Mouse (Mus musculus) gonadal fat pad, adult 2 months (tissue): Measurements from ENCODE around the gene Acyp2. TPM values are rescaled to one million over a fixed set of nuclear protein-coding genes. Genes with fewer than 3 reads are reported as not detected.
"Not testable (repeated sequence)": the region's sequence is repeated elsewhere in the genome, so short reads cannot be mapped to it uniquely, and the experiment has no call there.

ENCODE experiments used
- DNase-seq: peaks from one replicate; pipeline ENCODE4 v3.0.0-alpha.2; 2012; ENCODE audit warnings: low read depth
- polyA plus RNA-seq: library from polyadenylated mRNA; depleted of rRNA; stranded (reverse); fragments of >200 nt; gene quantifications from 2 replicates; pipeline ENCODE4 v1.2.3, GENCODE M21; 2012; rRNA removed

Acyp2 gene
- polyA plus RNA-seq = 12.3 and 15.3 TPM in 2 replicates

- DNase-seq = no peak
Observed at GRCm38 (mm10) chr11:30649001-30649637, at the start of gene Acyp2. TSS of gene Acyp2 (minus strand) at chr11:30649587.

DNA sequence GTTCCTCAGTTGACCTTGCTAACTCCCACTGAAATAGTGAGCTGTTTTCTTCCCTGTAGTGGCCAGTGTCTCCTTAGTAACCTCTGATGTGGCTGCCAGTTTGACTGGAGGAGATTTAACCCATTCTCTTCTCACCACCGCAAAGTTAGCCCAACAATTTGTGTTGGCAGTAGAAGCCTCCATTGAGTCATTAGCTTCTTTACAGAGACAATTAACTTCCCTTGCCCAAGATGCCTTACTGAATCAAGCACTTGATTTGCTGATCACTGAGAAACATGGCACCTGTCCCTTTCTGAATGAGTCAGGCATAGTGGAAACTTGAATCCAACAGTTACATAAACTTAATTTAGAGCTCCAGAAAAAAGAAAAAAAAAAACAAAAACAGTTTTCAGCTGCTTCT lies 40.0 kb upstream of the Acyp2 start:
- DNase-seq = peak; percentile 23

GRCm38 (mm10) chr11:30676086-30676485 lies 26.7 kb upstream of the Acyp2 start:
- no peak for DNase-seq

- no peak for DNase-seq
Observed at GRCm38 (mm10) chr11:30672719-30673118, 23.3 kb upstream of the Acyp2 start.

DNA sequence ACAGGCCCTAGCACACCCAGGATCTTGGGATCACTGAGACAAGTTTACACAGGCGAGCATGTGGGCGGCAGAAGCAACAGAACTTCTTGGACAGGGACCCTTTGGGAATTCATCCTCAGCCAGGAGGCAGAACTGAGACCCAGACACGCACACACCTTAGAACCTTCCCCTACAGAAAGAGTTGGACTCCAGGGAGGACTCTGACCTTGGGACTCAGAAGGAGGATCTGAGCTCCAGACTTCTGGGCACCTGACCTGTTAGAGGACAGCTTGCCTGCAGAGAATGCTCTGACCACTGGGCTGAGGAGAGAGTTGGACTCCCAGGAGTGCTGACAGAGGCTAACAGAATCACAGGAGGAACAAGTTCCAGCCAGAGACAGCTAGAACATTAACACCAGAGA lies 13.6 kb upstream of the Acyp2 start:
- no peak for DNase-seq

DNA sequence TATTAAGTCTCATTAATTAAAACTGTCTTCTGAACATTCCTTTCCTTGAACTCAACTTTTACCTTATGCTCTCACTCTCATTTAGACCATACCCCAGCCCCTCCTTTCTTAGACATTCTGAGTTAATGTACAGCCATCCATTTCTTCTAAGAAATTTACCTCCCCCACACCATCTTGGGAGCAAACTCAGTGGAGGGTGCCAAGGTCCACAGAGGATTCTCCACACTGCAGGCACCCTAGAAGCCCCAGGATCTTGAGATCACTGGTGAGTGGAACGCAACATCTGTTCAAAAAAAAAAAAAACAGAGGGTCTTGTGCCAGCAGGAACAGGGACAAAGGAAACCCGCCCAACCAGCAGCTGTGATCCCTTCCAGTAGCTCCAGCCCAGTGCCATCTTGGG lies 13.2 kb upstream of the Acyp2 start:
- no peak for DNase-seq

GRCm38 (mm10) chr11:30657069-30657468 lies 7.7 kb upstream of the Acyp2 start:
- no peak for DNase-seq

GRCm38 (mm10) chr11:30656060-30656459 lies 6.7 kb upstream of the Acyp2 start:
- DNase-seq = no peak

GRCm38 (mm10) chr11:30650416-30650815 lies 1.0 kb upstream of the Acyp2 start:
- DNase-seq = no peak

DNA sequence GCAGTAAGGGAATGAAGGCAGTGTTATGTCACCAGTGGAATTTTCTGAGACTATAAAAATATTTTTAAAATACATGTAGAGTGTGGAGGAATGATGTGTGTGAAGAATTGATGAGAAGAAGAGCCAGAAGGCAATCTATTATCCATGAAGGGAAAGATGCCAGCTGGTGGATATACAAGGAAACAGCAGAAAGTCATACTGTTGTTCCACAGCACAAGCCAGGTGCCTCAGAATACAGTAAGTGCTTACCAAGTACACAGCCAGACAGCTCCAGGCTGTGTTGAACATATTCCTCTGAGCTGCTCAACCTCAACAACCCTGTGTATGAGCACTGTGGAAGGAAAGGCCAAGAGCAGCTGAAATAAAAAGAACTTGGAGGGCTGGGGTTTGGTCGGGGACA lies 13.7 kb downstream of the Acyp2 start:
- no peak for DNase-seq

- DNase-seq = no peak
Observed at GRCm38 (mm10) chr11:30630514-30630913, 18.9 kb downstream of the Acyp2 start.

DNA sequence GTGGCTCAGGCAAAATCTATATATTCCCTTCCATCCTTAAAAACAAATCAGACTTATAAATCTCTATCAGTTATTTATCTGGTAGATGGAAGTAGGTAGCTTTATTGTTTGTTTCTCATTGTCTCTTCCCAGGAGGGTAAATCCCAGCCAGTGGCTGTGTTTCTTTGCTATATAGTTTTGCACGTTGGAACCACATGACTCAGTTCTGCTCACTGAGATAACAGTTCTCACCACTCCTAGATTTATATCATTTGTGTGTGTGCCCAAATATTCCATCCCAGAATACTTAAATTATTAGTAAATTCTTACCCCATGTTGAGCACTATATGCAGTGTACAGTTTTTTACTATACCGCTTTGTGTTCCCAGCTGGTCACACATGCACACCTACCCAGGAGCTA lies 26.2 kb downstream of the Acyp2 start:
- DNase-seq = no peak

DNA sequence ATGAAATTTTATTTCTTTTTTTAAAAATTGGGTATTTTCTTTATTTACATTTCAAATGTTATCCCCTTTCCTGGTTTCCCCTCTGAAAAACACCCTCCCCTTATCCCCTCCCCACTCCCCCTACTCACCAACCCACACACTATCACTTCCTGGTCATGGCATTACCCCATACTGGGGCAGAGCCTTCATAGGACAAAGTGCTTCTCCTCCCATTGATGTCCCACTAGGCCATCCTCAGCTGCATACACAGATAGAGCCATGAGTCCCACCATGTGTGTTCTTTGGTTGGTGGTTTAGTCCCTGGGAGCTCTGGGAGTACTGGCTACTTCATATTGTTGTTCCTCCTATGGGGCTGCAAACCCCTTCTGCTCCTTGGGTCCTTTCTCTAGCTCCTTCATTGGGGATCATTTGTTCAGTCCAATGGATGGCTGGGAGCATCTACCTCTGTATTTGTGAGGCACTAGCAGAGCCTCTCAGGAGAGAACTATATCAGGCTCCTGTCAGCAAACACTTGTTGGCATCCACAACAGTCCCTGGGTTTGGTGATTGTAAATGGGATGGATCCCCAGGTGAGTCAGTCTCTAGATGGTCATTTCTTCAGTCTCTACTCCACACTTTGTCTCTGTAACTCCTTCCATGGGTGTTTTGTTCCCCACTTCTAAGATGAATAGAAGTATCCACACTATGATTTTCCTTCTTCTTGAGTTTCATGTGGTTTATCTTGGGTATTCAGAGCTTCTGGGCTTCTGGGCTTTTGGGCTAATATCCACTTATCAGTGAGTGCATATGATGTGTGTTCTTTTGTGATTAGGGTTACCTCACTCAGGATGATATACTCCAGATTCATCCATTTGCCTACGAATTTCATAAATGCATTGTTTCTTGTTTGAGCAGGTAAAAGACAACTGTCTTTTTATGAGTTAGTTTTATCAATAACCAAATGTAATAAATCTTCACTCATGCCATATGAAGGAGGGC lies 27.7 kb downstream of the Acyp2 start:
- DNase-seq = not testable (repeated sequence)

GRCm38 (mm10) chr11:30618235-30618634 lies 31.2 kb downstream of the Acyp2 start:
- DNase-seq = no peak

DNA sequence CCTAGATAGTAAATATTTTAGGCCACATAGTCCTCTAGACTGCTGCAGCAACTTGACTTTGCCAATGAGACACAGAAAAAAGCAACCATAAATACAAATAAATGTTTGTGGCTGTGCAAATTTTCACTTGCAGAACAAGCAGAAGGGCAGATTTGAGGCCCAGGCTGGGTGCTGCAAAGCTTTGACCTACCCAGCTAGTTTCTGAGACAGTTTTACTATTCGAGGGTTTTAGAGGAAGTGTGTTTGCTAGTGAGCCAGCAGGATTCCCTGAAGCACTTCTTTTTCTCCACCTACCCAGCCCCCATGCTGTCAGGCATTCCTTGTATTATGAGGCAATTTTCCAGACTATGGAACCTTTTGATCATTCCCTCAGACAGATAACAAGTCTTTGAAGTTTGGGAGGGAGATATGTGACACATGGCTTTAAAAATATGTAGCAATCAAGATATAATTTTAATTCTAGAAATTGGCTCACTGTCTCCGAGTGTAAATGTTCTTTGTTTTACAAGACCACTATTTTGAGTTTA lies 31.8 kb downstream of the Acyp2 start:
- no peak for DNase-seq

DNA sequence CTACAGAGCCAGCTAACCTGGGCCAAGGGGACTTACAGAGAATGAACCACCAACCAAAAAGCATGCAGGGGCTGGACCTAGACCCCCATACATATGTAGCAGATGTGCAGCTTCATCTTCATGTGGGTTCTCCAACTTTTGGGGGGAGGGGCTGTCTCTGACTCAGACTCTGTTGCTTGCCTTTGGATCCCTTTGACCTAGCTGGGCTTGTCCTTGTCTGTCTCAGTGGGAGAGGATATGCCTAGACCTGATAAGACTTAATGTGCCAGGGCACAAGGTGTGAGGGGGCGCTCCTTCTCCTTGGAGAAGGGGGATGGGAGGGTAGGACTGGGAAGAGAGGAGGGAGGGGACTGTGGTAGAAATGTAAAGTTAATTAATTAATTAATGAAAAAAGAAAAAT lies 33.4 kb downstream of the Acyp2 start:
- DNase-seq = no peak

- DNase-seq = no peak
Observed at GRCm38 (mm10) chr11:30613916-30614546, 35.4 kb downstream of the Acyp2 start.

DNA sequence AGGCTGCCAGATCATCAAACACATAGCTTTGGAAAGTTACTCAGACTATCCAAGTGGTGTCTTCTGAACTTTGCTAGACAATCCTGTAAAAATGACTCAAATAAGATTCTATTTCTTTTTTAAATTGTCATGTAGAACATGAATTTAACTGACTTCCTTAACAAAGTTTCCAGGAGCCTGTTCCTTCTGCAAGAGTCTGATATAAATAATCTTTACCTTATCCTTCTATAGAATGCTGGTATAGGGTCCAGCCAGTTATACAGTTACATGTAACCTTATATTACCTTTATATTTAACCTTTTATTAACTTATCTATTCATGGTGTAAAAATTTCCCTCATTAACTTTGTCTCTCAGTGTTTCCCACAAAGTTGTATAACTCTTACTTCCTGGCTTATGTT lies 36.7 kb downstream of the Acyp2 start:
- DNase-seq = no peak

DNA sequence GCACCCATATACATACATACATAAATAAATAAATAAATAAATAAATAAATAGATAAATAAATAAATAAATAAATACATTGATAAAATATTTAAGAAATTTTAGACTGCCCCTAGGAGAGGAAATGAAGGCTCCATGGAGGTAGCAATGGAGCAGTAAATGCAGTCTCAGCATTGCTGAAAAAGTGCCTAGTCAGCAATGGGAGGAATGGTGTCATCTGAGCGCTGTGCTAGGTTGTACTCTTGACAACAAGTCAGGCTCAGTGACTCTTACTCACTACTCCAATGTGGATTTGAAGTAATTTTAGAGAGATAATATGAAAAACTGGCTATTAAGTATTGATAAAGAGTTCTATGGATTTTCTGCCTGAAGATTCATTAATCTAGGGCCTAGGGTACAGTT lies 40.1 kb downstream of the Acyp2 start:
- DNase-seq = no peak

GRCm38 (mm10) chr11:30607587-30608518 lies 41.5 kb downstream of the Acyp2 start:
- DNase-seq = no peak

DNA sequence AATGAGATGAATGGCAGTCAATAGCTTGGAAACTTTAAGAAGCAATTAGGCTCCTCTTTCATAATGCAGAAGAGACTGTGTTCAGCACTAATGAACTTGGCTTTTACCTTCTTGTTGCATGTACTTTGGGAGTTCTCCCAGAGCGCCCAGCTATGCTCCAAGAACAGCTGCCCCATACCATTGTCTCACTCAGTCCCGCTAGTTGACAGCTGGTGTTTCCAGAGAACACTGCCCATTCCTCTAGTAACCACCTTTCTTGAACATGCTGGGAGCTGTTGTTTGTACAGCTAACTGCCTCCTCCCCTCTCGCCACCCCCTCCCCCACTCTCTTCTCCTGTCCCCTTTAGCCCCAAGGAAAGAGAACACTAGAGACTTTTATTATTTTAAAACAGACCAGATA lies 52.1 kb downstream of the Acyp2 start:
- no peak for DNase-seq
